Mouse (Mus musculus): Measurements from ENCODE around the gene Cd164l2. TPM values are rescaled to one million over a fixed set of nuclear protein-coding genes. Genes with fewer than 3 reads are reported as not detected.

Cd164l2 gene
- polyA plus RNA-seq, 1 experiment: not detected

- H3K27ac ChIP-seq (ENCODE audit: insufficient read depth, low read depth, low read length): peak overlapping the region; percentile 21; the same call in 1 of the 2 replicates
- TF ChIP-seq POLR2A (IDR thresholded peaks at IDR 0.05; ENCODE audit: insufficient read depth, low read depth, low read length): peak; percentile 43; the same call in 1 of the 2 replicates
- TF ChIP-seq CTCF (IDR thresholded peaks at IDR 0.05; ENCODE audit: insufficient read depth, low read depth, low read length): no peak
- H3K4me3 ChIP-seq (ENCODE audit: insufficient read depth, low read depth, low read length): peak overlapping the region; percentile 71
- 1% methylated on average over 78 of the region's 78 CpGs for WGBS
- H3K4me1 ChIP-seq (ENCODE audit: control insufficient read depth, insufficient read depth, low read length): peaks cover 8% of the 10 kb centered on the region
Measured at GRCm38 (mm10) chr4:133240934-133241908, 29.3 kb downstream of the Cd164l2 start.

GRCm38 (mm10) chr4:133241910-133242309 is 30.0 kb downstream of the Cd164l2 start:
- Histone ChIP-seq H3K27ac (ENCODE audit: insufficient read depth, low read depth, low read length) (no peak overlapping the region), H3K4me3 (ENCODE audit: insufficient read depth, low read depth, low read length) (peak overlapping the region; percentile 71; the same call in 1 of the 2 replicates), H3K4me1 (ENCODE audit: control insufficient read depth, insufficient read depth, low read length) (peaks cover 8% of the 10 kb centered on the region)
- TF ChIP-seq CTCF (IDR thresholded peaks at IDR 0.05; ENCODE audit: insufficient read depth, low read depth, low read length) (no peak), POLR2A (IDR thresholded peaks at IDR 0.05; ENCODE audit: insufficient read depth, low read depth, low read length) (no peak)
- 34% methylated on average over 11 of the region's 11 CpGs for WGBS

GRCm38 (mm10) chr4:133242710-133243109 is 30.8 kb downstream of the Cd164l2 start:
- no peak overlapping the region for H3K4me3 ChIP-seq (ENCODE audit: insufficient read depth, low read depth, low read length)

GRCm38 (mm10) chr4:133243538-133243937 is 31.6 kb downstream of the Cd164l2 start:
- TF ChIP-seq POLR2A (IDR thresholded peaks at IDR 0.05; ENCODE audit: insufficient read depth, low read depth, low read length) (no peak), CTCF (IDR thresholded peaks at IDR 0.05; ENCODE audit: insufficient read depth, low read depth, low read length) (no peak)
- WGBS: 66% methylated on average over 13 of the region's 13 CpGs
- Histone ChIP-seq H3K4me3 (ENCODE audit: insufficient read depth, low read depth, low read length) (no peak overlapping the region), H3K27ac (ENCODE audit: insufficient read depth, low read depth, low read length) (no peak overlapping the region), H3K4me1 (ENCODE audit: control insufficient read depth, insufficient read depth, low read length) (peaks cover 8% of the 10 kb centered on the region)

More at GRCm38 (mm10) chr4:133242710-133243109, 30.8 kb downstream of the Cd164l2 start:
- Histone ChIP-seq H3K4me1 (ENCODE audit: control insufficient read depth, insufficient read depth, low read length) (peaks cover 8% of the 10 kb centered on the region), H3K27ac (ENCODE audit: insufficient read depth, low read depth, low read length) (no peak overlapping the region)
- no peak for TF ChIP-seq CTCF (IDR thresholded peaks at IDR 0.05; ENCODE audit: insufficient read depth, low read depth, low read length)
- TF ChIP-seq POLR2A (IDR thresholded peaks at IDR 0.05; ENCODE audit: insufficient read depth, low read depth, low read length): no peak
- WGBS: 64% methylated on average over 9 of the region's 9 CpGs

- Histone ChIP-seq H3K27ac (ENCODE audit: insufficient read depth, low read depth, low read length) (no peak overlapping the region), H3K4me3 (ENCODE audit: insufficient read depth, low read depth, low read length) (no peak overlapping the region), H3K4me1 (ENCODE audit: control insufficient read depth, insufficient read depth, low read length) (peaks cover 8% of the 10 kb centered on the region)
- TF ChIP-seq CTCF (IDR thresholded peaks at IDR 0.05; ENCODE audit: insufficient read depth, low read depth, low read length) (no peak), POLR2A (IDR thresholded peaks at IDR 0.05; ENCODE audit: insufficient read depth, low read depth, low read length) (no peak)
- WGBS: 83% methylated on average over 1 of the region's 1 CpGs
Measured at GRCm38 (mm10) chr4:133244289-133244688, 32.4 kb downstream of the Cd164l2 start.

- peaks cover 10% of the 10 kb centered on the region for H3K4me1 ChIP-seq (ENCODE audit: control insufficient read depth, insufficient read depth, low read length)
- WGBS: 54% methylated on average over 15 of the region's 15 CpGs
- TF ChIP-seq CTCF (IDR thresholded peaks at IDR 0.05; ENCODE audit: insufficient read depth, low read depth, low read length): no peak
- TF ChIP-seq POLR2A (IDR thresholded peaks at IDR 0.05; ENCODE audit: insufficient read depth, low read depth, low read length): no peak
- H3K4me3 ChIP-seq (ENCODE audit: insufficient read depth, low read depth, low read length): no peak overlapping the region
- H3K27ac ChIP-seq (ENCODE audit: insufficient read depth, low read depth, low read length): no peak overlapping the region
Measured at GRCm38 (mm10) chr4:133247072-133247471, 35.1 kb downstream of the Cd164l2 start.

GRCm38 (mm10) chr4:133247806-133248449 is 36.0 kb downstream of the Cd164l2 start:
- H3K4me1 ChIP-seq (ENCODE audit: control insufficient read depth, insufficient read depth, low read length): peaks cover 10% of the 10 kb centered on the region
- TF ChIP-seq POLR2A (IDR thresholded peaks at IDR 0.05; ENCODE audit: insufficient read depth, low read depth, low read length) (no peak), CTCF (IDR thresholded peaks at IDR 0.05; ENCODE audit: insufficient read depth, low read depth, low read length) (no peak)
- 81% methylated on average over 13 of the region's 13 CpGs for WGBS
- no peak overlapping the region for H3K4me3 ChIP-seq (ENCODE audit: insufficient read depth, low read depth, low read length)
- no peak overlapping the region for H3K27ac ChIP-seq (ENCODE audit: insufficient read depth, low read depth, low read length)

- WGBS: 5% methylated on average over 22 of the region's 22 CpGs
- Histone ChIP-seq H3K4me1 (ENCODE audit: control insufficient read depth, insufficient read depth, low read length) (peaks cover 10% of the 10 kb centered on the region), H3K27ac (ENCODE audit: insufficient read depth, low read depth, low read length) (no peak overlapping the region), H3K4me3 (ENCODE audit: insufficient read depth, low read depth, low read length) (peak overlapping the region; percentile 23)
- TF ChIP-seq POLR2A (IDR thresholded peaks at IDR 0.05; ENCODE audit: insufficient read depth, low read depth, low read length) (no peak), CTCF (IDR thresholded peaks at IDR 0.05; ENCODE audit: insufficient read depth, low read depth, low read length) (peak; percentile 90)
Measured at GRCm38 (mm10) chr4:133250609-133251008, 38.7 kb downstream of the Cd164l2 start.

GRCm38 (mm10) chr4:133251214-133251613 is 39.3 kb downstream of the Cd164l2 start:
- Histone ChIP-seq H3K27ac (ENCODE audit: insufficient read depth, low read depth, low read length) (no peak overlapping the region), H3K4me1 (ENCODE audit: control insufficient read depth, insufficient read depth, low read length) (peaks cover 10% of the 10 kb centered on the region), H3K4me3 (ENCODE audit: insufficient read depth, low read depth, low read length) (no peak overlapping the region)
- WGBS: 8% methylated on average over 31 of the region's 31 CpGs
- TF ChIP-seq POLR2A (IDR thresholded peaks at IDR 0.05; ENCODE audit: insufficient read depth, low read depth, low read length) (no peak), CTCF (IDR thresholded peaks at IDR 0.05; ENCODE audit: insufficient read depth, low read depth, low read length) (no peak)
